Mouse (Mus musculus) neural tube, embryonic 15.5 days (tissue): ENCODE data around the gene Ucma. TPM values are rescaled to one million over a fixed set of nuclear protein-coding genes. Genes with fewer than 3 reads are reported as not detected.

Experiments
- ATAC-seq: fragments of 200-750 bp; cut with Nextera tagmentation; 2 replicates; pipeline ENCODE4 v1.8.0; 2017; ENCODE audit warnings: mild to moderate bottlenecking, moderate TSS enrichment, moderate library complexity; ENCODE audit not compliant: low FRiP score
- H3K27ac ChIP-seq: fragments of 300-500 bp; sonication (generic); replicated peaks from 2 replicates; pipeline ENCODE4 v1.5.1; 2015; ENCODE audit warnings: mild to moderate bottlenecking, inconsistent platforms
- H3K27me3 ChIP-seq: fragments of 300-500 bp; sonication (generic); replicated peaks from 2 replicates; pipeline ENCODE4 v1.6.1; 2015; ENCODE audit warnings: inconsistent platforms
- H3K36me3 ChIP-seq: fragments of 300-500 bp; sonication (generic); 2 replicates; pipeline ENCODE4 v1.6.1; 2015; ENCODE audit warnings: inconsistent platforms
- H3K4me1 ChIP-seq: fragments of 300-500 bp; sonication (generic); 2 replicates; pipeline ENCODE4 v1.6.1; 2015; ENCODE audit warnings: inconsistent platforms
- H3K4me2 ChIP-seq: fragments of 300-500 bp; sonication (generic); 2 replicates; pipeline ENCODE4 v1.6.1; 2015; ENCODE audit warnings: inconsistent platforms, mild to moderate bottlenecking, moderate library complexity
- H3K4me3 ChIP-seq: fragments of 300-500 bp; sonication (generic); replicated peaks from 2 replicates; pipeline ENCODE4 v1.5.1; 2015; ENCODE audit warnings: mild to moderate bottlenecking, inconsistent platforms
- H3K9ac ChIP-seq: fragments of 300-500 bp; sonication (generic); replicated peaks from 2 replicates; pipeline ENCODE4 v1.6.1; 2015; ENCODE audit warnings: mild to moderate bottlenecking, inconsistent platforms
- H3K9me3 ChIP-seq: fragments of 300-500 bp; sonication (generic); replicated peaks from 2 replicates; pipeline ENCODE4 v1.6.1; 2016; ENCODE audit warnings: inconsistent platforms
- WGBS: fragments of 180-500 bp; shearing (Covaris S2); methylation state at CpG from one replicate; pipeline ENCODE4 v1.1.7; 2015; ENCODE audit warnings: mixed read lengths; 5-methylcytosine and 5-hydroxymethylcytosine counted together
- polyA plus RNA-seq: library from polyadenylated mRNA; unstranded; fragments of >200 nt; fragmentation: Nextera tagmentation; extraction: Ambion mirVana; gene quantifications from 2 replicates; pipeline ENCODE4 v1.2.1, GENCODE M21; 2015

The Ucma gene
- polyA plus RNA-seq, 1 experiment from 2014 or later: not detected

- WGBS: 18% methylated on average over 8 of the region's 8 CpGs
- H3K4me3 ChIP-seq: peak overlapping the region; percentile 54
- H3K4me1 ChIP-seq: peaks cover 4% of the 10 kb centered on the region; the same call in 1 of the 2 replicates
- no peaks in the 10 kb centered on the region for H3K9me3 ChIP-seq
- H3K4me2 ChIP-seq: peak overlapping the region; percentile 96
- no peaks in the 10 kb centered on the region for H3K27me3 ChIP-seq
- H3K36me3 ChIP-seq: no peaks in the 10 kb centered on the region
- 0 out of 2 replicates have a peak overlapping the region, but pooled peaks have one; percentile 43 for H3K9ac ChIP-seq
- no peak overlapping the region for H3K27ac ChIP-seq
- ATAC-seq: no peak
Observed at GRCm38 (mm10) chr2:5011898-5012490, 36.1 kb downstream of the Ucma start.

- Histone ChIP-seq H3K27me3 (no peaks in the 10 kb centered on the region), H3K4me2 (peak within 1 kb of the TSS; percentile 96), H3K27ac (no peak within 1 kb of the TSS), H3K9ac (0 out of 2 replicates have a peak within 1 kb of the TSS, but pooled peaks have one; percentile 43), H3K4me3 (peak within 1 kb of the TSS; percentile 54), H3K4me1 (peaks cover 4% of the 10 kb centered on the region; the same call in 1 of the 2 replicates), H3K9me3 (no peaks in the 10 kb centered on the region), H3K36me3 (no peaks in the 10 kb centered on the region)
- WGBS: 4% methylated on average over 32 of the region's 32 CpGs
- ATAC-seq: peak; percentile 100
Observed at GRCm38 (mm10) chr2:5012491-5013324, 36.8 kb downstream of the Ucma start, which contains the start of gene Mcm10. Gene Mcm10 (minus strand): TSS chr2:5012791.

- Histone ChIP-seq H3K27me3 (no peaks in the 10 kb centered on the region), H3K36me3 (no peaks in the 10 kb centered on the region), H3K4me2 (no peak overlapping the region), H3K9ac (no peak overlapping the region), H3K9me3 (no peaks in the 10 kb centered on the region), H3K27ac (no peak overlapping the region), H3K4me1 (peaks cover 4% of the 10 kb centered on the region; the same call in 1 of the 2 replicates), H3K4me3 (no peak overlapping the region)
- ATAC-seq: no peak
- WGBS: 83% methylated on average over 7 of the region's 7 CpGs
Observed at GRCm38 (mm10) chr2:5014616-5015015, 38.7 kb downstream of the Ucma start.

GRCm38 (mm10) chr2:5015527-5015926, 39.6 kb downstream of the Ucma start:
- Histone ChIP-seq H3K27ac (no peak overlapping the region), H3K4me3 (no peak overlapping the region), H3K27me3 (no peaks in the 10 kb centered on the region), H3K4me2 (no peak overlapping the region), H3K36me3 (no peaks in the 10 kb centered on the region), H3K9me3 (no peaks in the 10 kb centered on the region), H3K4me1 (peaks cover 4% of the 10 kb centered on the region; the same call in 1 of the 2 replicates), H3K9ac (no peak overlapping the region)
- no peak for ATAC-seq
- 83% methylated on average over 6 of the region's 6 CpGs for WGBS

- Histone ChIP-seq H3K9me3 (no peaks in the 10 kb centered on the region), H3K27me3 (no peaks in the 10 kb centered on the region), H3K4me2 (no peak overlapping the region), H3K9ac (no peak overlapping the region), H3K4me1 (peaks cover 3% of the 10 kb centered on the region; the same call in 1 of the 2 replicates), H3K36me3 (peaks cover 3% of the 10 kb centered on the region; the same call in 1 of the 2 replicates), H3K4me3 (no peak overlapping the region), H3K27ac (no peak overlapping the region)
- WGBS: 97% methylated on average over 7 of the region's 7 CpGs
- no peak for ATAC-seq
Observed at GRCm38 (mm10) chr2:5016922-5017321, 41.0 kb downstream of the Ucma start.

GRCm38 (mm10) chr2:5019708-5020107, 43.8 kb downstream of the Ucma start:
- H3K4me3 ChIP-seq: no peak overlapping the region
- H3K4me1 ChIP-seq: no peaks in the 10 kb centered on the region
- H3K36me3 ChIP-seq: peaks cover 3% of the 10 kb centered on the region; the same call in 1 of the 2 replicates
- no peaks in the 10 kb centered on the region for H3K9me3 ChIP-seq
- 69% methylated on average over 1 of the region's 1 CpGs for WGBS
- no peak overlapping the region for H3K27ac ChIP-seq
- H3K9ac ChIP-seq: no peak overlapping the region
- no peak overlapping the region for H3K4me2 ChIP-seq
- no peaks in the 10 kb centered on the region for H3K27me3 ChIP-seq
- no peak for ATAC-seq

- H3K36me3 ChIP-seq: peaks cover 7% of the 10 kb centered on the region; the same call in 1 of the 2 replicates
- H3K27ac ChIP-seq: no peak overlapping the region
- 83% methylated on average over 2 of the region's 2 CpGs for WGBS
- no peaks in the 10 kb centered on the region for H3K4me1 ChIP-seq
- H3K4me3 ChIP-seq: no peak overlapping the region
- H3K9ac ChIP-seq: no peak overlapping the region
- H3K9me3 ChIP-seq: no peaks in the 10 kb centered on the region
- H3K27me3 ChIP-seq: no peaks in the 10 kb centered on the region
- no peak for ATAC-seq
- H3K4me2 ChIP-seq: no peak overlapping the region
Observed at GRCm38 (mm10) chr2:5023275-5023674, 47.4 kb downstream of the Ucma start.

GRCm38 (mm10) chr2:5023699-5024399, 47.9 kb downstream of the Ucma start:
- Histone ChIP-seq H3K36me3 (peaks cover 7% of the 10 kb centered on the region; the same call in 1 of the 2 replicates), H3K4me2 (no peak overlapping the region), H3K9me3 (no peaks in the 10 kb centered on the region), H3K27me3 (no peaks in the 10 kb centered on the region), H3K4me1 (no peaks in the 10 kb centered on the region), H3K9ac (no peak overlapping the region), H3K27ac (no peak overlapping the region), H3K4me3 (no peak overlapping the region)
- WGBS: 88% methylated on average over 14 of the region's 14 CpGs
- no peak for ATAC-seq

- H3K27ac ChIP-seq: no peak overlapping the region
- no peaks in the 10 kb centered on the region for H3K27me3 ChIP-seq
- peaks cover 7% of the 10 kb centered on the region; the same call in 1 of the 2 replicates for H3K36me3 ChIP-seq
- no peaks in the 10 kb centered on the region for H3K9me3 ChIP-seq
- H3K4me2 ChIP-seq: no peak overlapping the region
- H3K4me1 ChIP-seq: no peaks in the 10 kb centered on the region
- no peak for ATAC-seq
- no peak overlapping the region for H3K9ac ChIP-seq
- WGBS: 52% methylated on average over 4 of the region's 4 CpGs
- H3K4me3 ChIP-seq: no peak overlapping the region
Observed at GRCm38 (mm10) chr2:5025162-5025733, 49.3 kb downstream of the Ucma start.

- Histone ChIP-seq H3K4me1 (no peaks in the 10 kb centered on the region), H3K36me3 (peaks cover 4% of the 10 kb centered on the region; the same call in 1 of the 2 replicates), H3K9me3 (no peaks in the 10 kb centered on the region), H3K4me3 (no peak overlapping the region), H3K4me2 (no peak overlapping the region), H3K9ac (no peak overlapping the region), H3K27ac (no peak overlapping the region), H3K27me3 (no peaks in the 10 kb centered on the region)
- 52% methylated on average over 6 of the region's 6 CpGs for whole genome bisulfite sequencing
- no peak for ATAC-seq
Observed at GRCm38 (mm10) chr2:5027057-5027456, 51.1 kb downstream of the Ucma start.

GRCm38 (mm10) chr2:5028047-5028446, 52.1 kb downstream of the Ucma start:
- Histone ChIP-seq H3K27me3 (no peaks in the 10 kb centered on the region), H3K4me2 (no peak overlapping the region), H3K9ac (no peak overlapping the region), H3K27ac (no peak overlapping the region), H3K4me3 (no peak overlapping the region), H3K9me3 (no peaks in the 10 kb centered on the region), H3K4me1 (no peaks in the 10 kb centered on the region), H3K36me3 (peaks cover 4% of the 10 kb centered on the region; the same call in 1 of the 2 replicates)
- WGBS: 88% methylated on average over 7 of the region's 7 CpGs
- no peak for ATAC-seq
